Mouse (Mus musculus) MN1 (cell line): ENCODE measurements around the gene Inhbb.

ENCODE experiments used
- DNase-seq: peaks from one replicate; pipeline ENCODE4 v3.0.0-alpha.2; 2016; ENCODE audit warnings: low spot score

Inhbb gene

DNA sequence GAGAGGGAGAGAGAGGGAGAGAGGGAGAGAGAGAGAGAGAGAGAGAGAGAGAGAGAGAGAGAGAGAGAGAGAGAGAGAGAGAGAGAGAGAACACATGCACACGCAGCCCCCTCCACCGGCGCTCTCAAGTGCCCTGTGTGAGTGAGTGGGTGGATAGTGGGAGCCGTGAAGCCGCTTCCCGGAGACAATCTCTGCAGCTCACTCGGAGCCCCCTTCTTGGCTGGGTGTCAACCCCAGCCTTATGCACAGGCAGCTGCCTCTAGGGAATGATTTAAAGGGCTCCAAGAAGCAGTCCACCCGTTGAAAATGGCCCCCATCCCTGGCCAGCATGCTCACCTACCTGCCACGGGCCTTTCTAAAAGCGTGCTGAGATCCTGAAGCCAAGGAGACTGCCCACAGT is 38.1 kb downstream of the Inhbb start:
- no peak for DNase-seq

DNA sequence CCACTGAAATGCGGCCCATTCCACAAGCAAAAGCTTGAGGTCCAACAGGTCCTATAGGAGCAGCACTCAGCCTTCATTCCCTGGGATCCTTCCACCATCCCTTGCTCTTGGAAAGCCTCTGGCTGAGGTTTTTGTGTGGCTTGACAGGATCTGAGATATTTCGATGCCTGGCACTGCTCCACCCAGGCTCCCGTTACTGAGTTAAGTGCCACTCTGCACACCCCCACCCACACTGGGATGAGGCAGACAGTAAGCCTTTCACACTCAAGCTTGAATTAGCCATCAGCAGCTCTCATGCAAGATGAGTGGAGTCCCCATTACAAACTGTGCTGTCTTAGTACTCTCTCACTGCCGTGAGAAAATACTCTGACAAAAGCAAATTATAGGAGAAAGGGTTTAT is 41.4 kb downstream of the Inhbb start:
- DNase-seq, result no peak

GRCm38 (mm10) chr1:119375376-119375775 is 46.7 kb downstream of the Inhbb start:
- DNase-seq, result no peak

- DNase-seq, result no peak
Measured at GRCm38 (mm10) chr1:119367546-119367945, 54.5 kb downstream of the Inhbb start.

GRCm38 (mm10) chr1:119366315-119366714 is 55.7 kb downstream of the Inhbb start:
- DNase-seq, result no peak
